25 mouse cellular contexts compared by ENCODE assay signal in the genomic region with DNA sequence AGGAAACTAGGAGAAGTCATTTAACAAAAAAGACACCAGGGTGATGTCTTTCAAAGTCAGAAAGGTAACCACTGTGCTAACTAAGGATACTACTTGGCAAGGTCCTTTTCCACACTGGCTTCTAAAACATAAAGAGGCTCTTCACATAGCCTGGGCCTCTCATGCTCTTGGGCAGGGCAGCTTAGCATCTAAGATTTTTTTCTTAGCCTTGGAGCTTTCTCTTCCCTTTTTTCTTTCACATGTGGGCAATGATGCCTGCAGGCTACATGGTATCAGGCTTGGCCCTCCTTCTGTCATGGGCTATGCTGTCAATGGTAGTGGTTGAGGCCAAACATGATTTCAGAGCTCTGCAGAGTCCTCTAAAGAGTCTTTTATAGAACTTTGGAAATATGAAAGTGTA.
"Had no signal": no experiment of that assay in that cellular context is flagged by ENCODE, and none has a peak within 500 bp of the region (broad histone marks: within the 10 kb centered on the region; RNA-seq: fewer than 3 reads in every experiment).

No protein-coding gene starts in this region.

- DNase-seq: cerebellum, adult 9-10 months; cerebellum, adult 9-11 months; cerebellum, postnatal 10 days; cerebellum, postnatal 14 days; cerebellum, postnatal 25 days; cerebellum, postnatal 36 days; embryo, embryonic 11 days; forebrain, postnatal 0 days; gastrocnemius, adult 2 months; gastrocnemius, postnatal 10 days; gastrocnemius, postnatal 14 days; gastrocnemius, postnatal 25 days; gastrocnemius, postnatal 36 days; heart, adult 11 months; heart, adult 18-20 months; heart, adult 2 months had no signal

- H3K27ac ChIP-seq: embryonic facial prominence, embryonic 10.5 days; embryonic facial prominence, embryonic 12.5 days; embryonic facial prominence, embryonic 13.5 days; embryonic facial prominence, embryonic 15.5 days; forebrain, embryonic 10.5 days; forebrain, embryonic 12.5 days; forebrain, embryonic 13.5 days; forebrain, embryonic 15.5 days; gastrocnemius, adult 2 months; heart, adult 2 months had no signal

- H3K27me3 ChIP-seq: embryonic facial prominence, embryonic 12.5 days; embryonic facial prominence, embryonic 13.5 days; embryonic facial prominence, embryonic 15.5 days; forebrain, embryonic 12.5 days; forebrain, embryonic 13.5 days; forebrain, embryonic 15.5 days had no signal

- H3K4me2 ChIP-seq: embryonic facial prominence, embryonic 12.5 days; embryonic facial prominence, embryonic 13.5 days; embryonic facial prominence, embryonic 15.5 days; forebrain, embryonic 12.5 days; forebrain, embryonic 13.5 days; forebrain, embryonic 15.5 days had no signal

- H3K4me3 ChIP-seq: embryonic facial prominence, embryonic 10.5 days; embryonic facial prominence, embryonic 12.5 days; embryonic facial prominence, embryonic 13.5 days; embryonic facial prominence, embryonic 15.5 days; erythroblast, embryonic 14.5 days; forebrain, embryonic 10.5 days; forebrain, embryonic 12.5 days; forebrain, embryonic 13.5 days; forebrain, embryonic 15.5 days; gastrocnemius, adult 2 months; heart, adult 2 months had no signal

- H3K36me3 ChIP-seq: embryonic facial prominence, embryonic 10.5 days; embryonic facial prominence, embryonic 12.5 days; embryonic facial prominence, embryonic 13.5 days; embryonic facial prominence, embryonic 15.5 days; forebrain, embryonic 10.5 days; forebrain, embryonic 12.5 days; forebrain, embryonic 15.5 days had no signal

- H3K9ac ChIP-seq: embryonic facial prominence, embryonic 12.5 days; embryonic facial prominence, embryonic 13.5 days; embryonic facial prominence, embryonic 15.5 days; forebrain, embryonic 12.5 days; forebrain, embryonic 13.5 days; forebrain, embryonic 15.5 days; forebrain, postnatal 0 days had no signal

- H3K4me1 ChIP-seq: embryonic facial prominence, embryonic 10.5 days; embryonic facial prominence, embryonic 12.5 days; embryonic facial prominence, embryonic 13.5 days; embryonic facial prominence, embryonic 15.5 days; forebrain, embryonic 10.5 days; forebrain, embryonic 12.5 days; forebrain, embryonic 13.5 days; forebrain, embryonic 15.5 days had no signal

- H3K9me3 ChIP-seq: embryonic facial prominence, embryonic 13.5 days; embryonic facial prominence, embryonic 15.5 days; forebrain, embryonic 15.5 days had no signal
